8 mouse cellular contexts compared by ENCODE assay signal in genomic region chr11:97838779-97839440, GRCm38 (mm10). TPM values are rescaled to one million over a fixed set of nuclear protein-coding genes. Genes with fewer than 3 reads are reported as not detected.
DNase-seq lines count a peak whose midpoint lies in the region; ATAC-seq lines count a peak whose summit lies in the region.
"Had no signal": no experiment of that assay in that cellular context is flagged by ENCODE, and none has a peak within 500 bp of the region (broad histone marks: within the 10 kb centered on the region; RNA-seq: fewer than 3 reads in every experiment).

No protein-coding gene starts in this region.

- no peak overlapping the region for H3K4me3 ChIP-seq in heart, embryonic 11.5 days (ENCODE audit: low read depth, low read length)
- no peak overlapping the region for H3K4me3 ChIP-seq in neural tube, embryonic 13.5 days
- H3K4me3 ChIP-seq in hindbrain, embryonic 16.5 days (ENCODE audit: low read length): no peak overlapping the region

- H3K27me3 ChIP-seq in heart, embryonic 11.5 days (ENCODE audit: control insufficient read depth, insufficient read depth, low read length): no peaks in the 10 kb centered on the region
- H3K27me3 ChIP-seq in neural tube, embryonic 13.5 days: no peaks in the 10 kb centered on the region
- no peaks in the 10 kb centered on the region for H3K27me3 ChIP-seq in hindbrain, embryonic 16.5 days (replicated peaks; ENCODE audit: control insufficient read depth, insufficient read depth, low read length)
- H3K27me3 ChIP-seq: Patski had no signal

- peak overlapping the region; percentile 35; the same call in 1 of the 2 replicates for H3K27ac ChIP-seq in heart, embryonic 11.5 days (ENCODE audit: low read depth, low read length)
- H3K27ac ChIP-seq in neural tube, embryonic 13.5 days (replicated peaks): peak overlapping the region; percentile 7; the same call in 1 of the 2 replicates
- peak overlapping the region; percentile 35; the same call in 1 of the 2 replicates for H3K27ac ChIP-seq in hindbrain, embryonic 16.5 days (ENCODE audit: low read depth, low read length)

- H3K9ac ChIP-seq in heart, embryonic 11.5 days (ENCODE audit: low read depth, low read length): no peak overlapping the region
- H3K9ac ChIP-seq in neural tube, embryonic 13.5 days: peak overlapping the region; percentile 50; the same call in 1 of the 2 replicates
- no peak overlapping the region for H3K9ac ChIP-seq in hindbrain, embryonic 16.5 days (ENCODE audit: low read depth, low read length)

- H3K36me3 ChIP-seq in heart, embryonic 11.5 days (ENCODE audit: control insufficient read depth, insufficient read depth, low read length): peaks cover 18% of the 10 kb centered on the region; the same call in 1 of the 2 replicates
- H3K36me3 ChIP-seq in neural tube, embryonic 13.5 days: peaks cover 44% of the 10 kb centered on the region
- H3K36me3 ChIP-seq in hindbrain, embryonic 16.5 days (ENCODE audit: control insufficient read depth, insufficient read depth, low read length): peaks cover 16% of the 10 kb centered on the region

- no peak for DNase-seq in heart, postnatal 25 days (ENCODE audit: low spot score)
- DNase-seq in neural tube, embryonic 10.5 days (ENCODE audit: extremely low spot score, low spot score): no peak
- no peak for DNase-seq in right cerebral cortex, postnatal 36 days (ENCODE audit: low spot score in 2 of 2)
- DNase-seq in left cerebral cortex, postnatal 25 days (ENCODE audit: low spot score in 2 of 2): no peak

- H3K4me1 ChIP-seq in heart, embryonic 11.5 days (ENCODE audit: control insufficient read depth, insufficient read depth, low read length): peaks cover 3% of the 10 kb centered on the region; the same call in 1 of the 2 replicates
- peaks cover 17% of the 10 kb centered on the region for H3K4me1 ChIP-seq in neural tube, embryonic 13.5 days (replicated peaks)
- H3K4me1 ChIP-seq in hindbrain, embryonic 16.5 days (ENCODE audit: control insufficient read depth, insufficient read depth, low read depth, low read length): peaks cover 11% of the 10 kb centered on the region

- WGBS in heart, embryonic 11.5 days (ENCODE audit: insufficient replicate concordance): 30% methylated on average over 10 of the region's 10 CpGs
- 39% methylated on average over 10 of the region's 10 CpGs for WGBS in neural tube, embryonic 13.5 days
- 35% methylated on average over 10 of the region's 10 CpGs for WGBS in hindbrain, embryonic 16.5 days

- H3K4me2 ChIP-seq in heart, embryonic 11.5 days: no peak overlapping the region
- H3K4me2 ChIP-seq in neural tube, embryonic 13.5 days: no peak overlapping the region
- no peak overlapping the region for H3K4me2 ChIP-seq in hindbrain, embryonic 16.5 days (ENCODE audit: low read length)

- no peaks in the 10 kb centered on the region for H3K9me3 ChIP-seq in heart, embryonic 11.5 days (replicated peaks; ENCODE audit: control insufficient read depth, low read length)
- H3K9me3 ChIP-seq in neural tube, embryonic 13.5 days: no peaks in the 10 kb centered on the region
- H3K9me3 ChIP-seq in hindbrain, embryonic 16.5 days (ENCODE audit: control insufficient read depth, low read length): no peaks in the 10 kb centered on the region

- no peak for ATAC-seq in heart, embryonic 11.5 days (replicated peaks; ENCODE audit: insufficient number of reproducible peaks, low FRiP score, low TSS enrichment)
- ATAC-seq in neural tube, embryonic 13.5 days (ENCODE audit: low read depth): no peak
- ATAC-seq in hindbrain, embryonic 16.5 days: no peak
- ATAC-seq: Patski had no signal

- intact Hi-C loops in heart, postnatal 25 days (cut with DNase I): no loop called here
- intact Hi-C loops in left cerebral cortex, postnatal 25 days (cut with DNase I): no loop called here

RNA-seq across cellular contexts. Expression of gene B230217C12Rik, which starts 1.7 kb away (rescaled TPM):
- polyA plus RNA-seq in heart, embryonic 11.5 days (2014; fragmentation: Nextera tagmentation; extraction: Ambion mirVana): 8.2 and 8.3 TPM in 2 replicates
- total RNA-seq in heart, postnatal 25 days (2021): under 1 TPM; 0.83 to 0.87 TPM
- 31.0 and 32.3 TPM in 2 replicates for polyA plus RNA-seq in neural tube, embryonic 13.5 days (2015; fragmentation: Nextera tagmentation; extraction: Ambion mirVana)
- polyA plus RNA-seq in hindbrain, embryonic 16.5 days (2015; fragmentation: Nextera tagmentation; extraction: Ambion mirVana): 38.2 and 40.7 TPM in 2 replicates
- total RNA-seq in left cerebral cortex, postnatal 25 days (2021): 10 to 100 TPM; 75.4 to 75.9 TPM

RNA-seq across cellular contexts. Expression of gene Lasp1, which starts 40.1 kb away (rescaled TPM):
- 30.0 and 37.5 TPM in 2 replicates for polyA plus RNA-seq in heart, embryonic 11.5 days (2014; fragmentation: Nextera tagmentation; extraction: Ambion mirVana)
- 10 to 100 TPM; 41.3 to 46.2 TPM for total RNA-seq in heart, postnatal 25 days (2021)
- polyA plus RNA-seq in neural tube, embryonic 13.5 days (2015; fragmentation: Nextera tagmentation; extraction: Ambion mirVana): 114 and 123 TPM in 2 replicates
- 176 and 191 TPM in 2 replicates for polyA plus RNA-seq in hindbrain, embryonic 16.5 days (2015; fragmentation: Nextera tagmentation; extraction: Ambion mirVana)
- total RNA-seq in left cerebral cortex, postnatal 25 days (2021): 100 to 1,000 TPM; 192 to 202 TPM

RNA-seq across cellular contexts. Expression of gene Fbxo47, which starts 45.0 kb away (rescaled TPM):
- 0.66 and 1.3 TPM in 2 replicates for polyA plus RNA-seq in heart, embryonic 11.5 days (2014; fragmentation: Nextera tagmentation; extraction: Ambion mirVana)
- under 1 TPM in 1 of 2 experiments, not detected in 1; 0.11 TPM for total RNA-seq in heart, postnatal 25 days (2021)
- polyA plus RNA-seq in neural tube, embryonic 13.5 days (2015; fragmentation: Nextera tagmentation; extraction: Ambion mirVana): 0.52 and 0.53 TPM in 2 replicates
- polyA plus RNA-seq in hindbrain, embryonic 16.5 days (2015; fragmentation: Nextera tagmentation; extraction: Ambion mirVana): 0.34 and 0.43 TPM in 2 replicates
- 1 to 10 TPM; 1.8 to 2.1 TPM for total RNA-seq in left cerebral cortex, postnatal 25 days (2021)

RNA-seq across cellular contexts. Expression of gene Rpl23, which starts 56.7 kb away (rescaled TPM):
- 461 and 517 TPM in 2 replicates for polyA plus RNA-seq in heart, embryonic 11.5 days (2014; fragmentation: Nextera tagmentation; extraction: Ambion mirVana)
- 100 to 1,000 TPM; 454 to 515 TPM for total RNA-seq in heart, postnatal 25 days (2021)
- polyA plus RNA-seq in neural tube, embryonic 13.5 days (2015; fragmentation: Nextera tagmentation; extraction: Ambion mirVana): 351 and 415 TPM in 2 replicates
- 252 and 268 TPM in 2 replicates for polyA plus RNA-seq in hindbrain, embryonic 16.5 days (2015; fragmentation: Nextera tagmentation; extraction: Ambion mirVana)
- 100 to 1,000 TPM; 340 to 351 TPM for total RNA-seq in left cerebral cortex, postnatal 25 days (2021)
